Comparison of ENCODE assay signal across 30 mouse cellular contexts in the genomic region with DNA sequence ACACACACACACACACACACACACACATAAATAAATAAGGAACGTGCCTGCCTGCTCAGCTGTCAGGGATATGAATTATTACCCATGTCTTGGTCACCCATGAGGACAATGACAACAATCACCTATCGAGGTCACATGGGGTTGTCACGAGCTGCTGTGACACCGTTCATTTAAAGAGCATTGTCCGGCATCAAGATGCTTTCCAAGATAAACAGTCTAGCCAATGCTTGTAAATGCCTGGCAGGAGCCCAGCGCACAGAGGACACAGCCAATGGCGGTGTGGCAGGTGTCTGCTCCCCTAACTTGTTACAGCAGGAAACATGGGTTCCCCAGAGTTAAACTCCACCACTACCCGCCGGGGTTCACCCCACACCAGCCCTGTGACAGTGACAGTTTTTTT. TPM values are rescaled to one million over a fixed set of nuclear protein-coding genes. Genes with fewer than 3 reads are reported as not detected.
DNase-seq lines count a peak whose midpoint lies in the region; ATAC-seq and TF ChIP-seq lines count a peak whose summit lies in the region.
"Had no signal": no experiment of that assay in that cellular context is flagged by ENCODE, and none has a peak within 500 bp of the region (broad histone marks: within the 10 kb centered on the region; RNA-seq: fewer than 3 reads in every experiment).

No protein-coding gene starts in this region.

- no peak for TF ChIP-seq POLR2A in thymus, adult 2 months (IDR thresholded peaks at IDR 0.05; ENCODE audit: control insufficient read depth, extremely low read depth, insufficient read depth, low read length, poor library complexity)

- peak; percentile 32 to 40 for DNase-seq in heart, postnatal 14 days
- peak; percentile 61 for DNase-seq in lung, postnatal 10 days
- no peak for DNase-seq in lung, postnatal 25 days (ENCODE audit: low spot score)
- DNase-seq in large intestine, adult 2 months (ENCODE audit: low read depth, low spot score): peak; percentile 52
- peak; percentile 18 for DNase-seq in liver, postnatal 0 days
- DNase-seq in thymus, adult 2 months: no peak
- DNase-seq: layer of hippocampus, postnatal 36 days; right cerebral cortex, postnatal 25 days had no signal

- WGBS in heart, embryonic 12.5 days: 85% methylated on average over 9 of the region's 9 CpGs
- WGBS in large intestine, adult 2 months: 20% methylated on average over 9 of the region's 9 CpGs
- 74% methylated on average over 9 of the region's 9 CpGs for WGBS in liver, postnatal 0 days (ENCODE audit: insufficient replicate concordance)
- 70% methylated on average over 9 of the region's 9 CpGs for WGBS in thymus, adult 2 months

- no peak overlapping the region for H3K27ac ChIP-seq in heart, embryonic 12.5 days (ENCODE audit: poor library complexity, severe bottlenecking)
- H3K27ac ChIP-seq in liver, postnatal 0 days (ENCODE audit: low read depth): no peak overlapping the region
- H3K27ac ChIP-seq in thymus, adult 2 months (ENCODE audit: control insufficient read depth, insufficient read depth, low read length): no peak overlapping the region
- H3K27ac ChIP-seq: embryonic facial prominence, embryonic 10.5 days; embryonic facial prominence, embryonic 15.5 days; forebrain, embryonic 12.5 days; hindbrain, embryonic 10.5 days; hindbrain, embryonic 15.5 days; stomach, embryonic 15.5 days had no signal

- no peaks in the 10 kb centered on the region for H3K9me3 ChIP-seq in heart, embryonic 12.5 days (replicated peaks)
- H3K9me3 ChIP-seq in liver, postnatal 0 days (ENCODE audit: low read length): no peaks in the 10 kb centered on the region
- H3K9me3 ChIP-seq: embryonic facial prominence, embryonic 10.5 days; embryonic facial prominence, embryonic 15.5 days; forebrain, embryonic 12.5 days; hindbrain, embryonic 10.5 days; hindbrain, embryonic 15.5 days; stomach, embryonic 15.5 days had no signal

- no peak overlapping the region for H3K4me2 ChIP-seq in heart, embryonic 12.5 days
- no peak overlapping the region for H3K4me2 ChIP-seq in liver, postnatal 0 days (ENCODE audit: low read depth, low read length)
- H3K4me2 ChIP-seq: embryonic facial prominence, embryonic 15.5 days; forebrain, embryonic 12.5 days; heart, embryonic 11.5 days; hindbrain, embryonic 15.5 days; midbrain, embryonic 11.5 days; stomach, embryonic 15.5 days had no signal

- H3K9ac ChIP-seq in heart, embryonic 12.5 days: no peak overlapping the region
- no peak overlapping the region for H3K9ac ChIP-seq in liver, postnatal 0 days (replicated peaks)
- H3K9ac ChIP-seq: embryonic facial prominence, embryonic 15.5 days; forebrain, embryonic 12.5 days; hindbrain, embryonic 15.5 days; stomach, embryonic 15.5 days had no signal

- no peaks in the 10 kb centered on the region for H3K27me3 ChIP-seq in heart, embryonic 12.5 days (replicated peaks)
- no peaks in the 10 kb centered on the region for H3K27me3 ChIP-seq in liver, postnatal 0 days (ENCODE audit: insufficient read depth, low read length)
- H3K27me3 ChIP-seq in thymus, adult 2 months (ENCODE audit: control insufficient read depth, insufficient read depth, low read length): no peaks in the 10 kb centered on the region
- H3K27me3 ChIP-seq: embryonic facial prominence, embryonic 15.5 days; hindbrain, embryonic 15.5 days; stomach, embryonic 15.5 days had no signal

- intact Hi-C loops in heart, postnatal 14 days (cut with DNase I): loop anchor here (5.0 kb wide), 1 partner anchor 94 kb away; no protein-coding TSS in a partner anchor

- no peak overlapping the region for H3K4me3 ChIP-seq in heart, embryonic 12.5 days
- no peak overlapping the region for H3K4me3 ChIP-seq in liver, postnatal 0 days (ENCODE audit: low read depth, low read length)
- no peak overlapping the region for H3K4me3 ChIP-seq in thymus, adult 2 months (ENCODE audit: control insufficient read depth, insufficient read depth, low read length)
- H3K4me3 ChIP-seq: embryonic facial prominence, embryonic 10.5 days; embryonic facial prominence, embryonic 15.5 days; forebrain, embryonic 12.5 days; hindbrain, embryonic 10.5 days; hindbrain, embryonic 15.5 days; stomach, embryonic 15.5 days had no signal

- no peak for ATAC-seq in heart, embryonic 12.5 days (ENCODE audit: insufficient number of reproducible peaks, low FRiP score)
- ATAC-seq in liver, postnatal 0 days: no peak
- ATAC-seq: inflammation-experienced regulatory T-cells, adult 6 months; midbrain, embryonic 16.5 days had no signal

- H3K4me1 ChIP-seq in heart, embryonic 12.5 days (replicated peaks): peaks cover 21% of the 10 kb centered on the region
- H3K4me1 ChIP-seq in liver, postnatal 0 days (ENCODE audit: insufficient read depth): peaks cover 19% of the 10 kb centered on the region
- peaks cover 9% of the 10 kb centered on the region for H3K4me1 ChIP-seq in thymus, adult 2 months (replicated peaks; ENCODE audit: control insufficient read depth, insufficient read depth, low read length)

- TF ChIP-seq CTCF in liver, postnatal 0 days (IDR thresholded peaks at IDR 0.05; ENCODE audit: low read depth): no peak
- TF ChIP-seq CTCF in thymus, adult 2 months (IDR thresholded peaks at IDR 0.05; ENCODE audit: borderline replicate concordance, control insufficient read depth, extremely low read depth, insufficient read depth, low read length, poor library complexity): no peak

- no peak for TF ChIP-seq EP300 in liver, postnatal 0 days (IDR thresholded peaks at IDR 0.05; ENCODE audit: low read depth)

- no peaks in the 10 kb centered on the region for H3K36me3 ChIP-seq in heart, embryonic 12.5 days
- H3K36me3 ChIP-seq in liver, postnatal 0 days (replicated peaks; ENCODE audit: insufficient read depth, low read length): no peaks in the 10 kb centered on the region
- no peaks in the 10 kb centered on the region for H3K36me3 ChIP-seq in thymus, adult 2 months (ENCODE audit: control insufficient read depth, insufficient read depth, low read length)
- H3K36me3 ChIP-seq: embryonic facial prominence, embryonic 10.5 days; embryonic facial prominence, embryonic 15.5 days; forebrain, embryonic 12.5 days; hindbrain, embryonic 10.5 days; hindbrain, embryonic 15.5 days; stomach, embryonic 15.5 days had no signal

RNA-seq across cellular contexts. Expression of a gene that starts 12.9 kb away (rescaled TPM):
- total RNA-seq in heart, postnatal 14 days (2021): under 1 TPM; 0.07 TPM
- polyA plus RNA-seq in heart, embryonic 12.5 days (2016; fragmentation: Nextera tagmentation; extraction: Ambion mirVana): 0.04 and 0.06 TPM in 2 replicates
- polyA plus RNA-seq in large intestine, adult 2 months (2012; rRNA removed): 31.1 and 47.3 TPM in 2 replicates
- polyA plus RNA-seq in liver, postnatal 0 days (2015; fragmentation: Nextera tagmentation; extraction: Ambion mirVana): 0.08 and 0.09 TPM in 2 replicates
- polyA plus RNA-seq in thymus, adult 2 months (2012; rRNA removed): 5.3 and 6.8 TPM in 2 replicates
- total RNA-seq: adrenal gland, adult 2 months; adrenal gland, postnatal 36 days had no signal
- polyA plus RNA-seq: heart, embryonic 11.5 days; midbrain, embryonic 11.5 days had no signal

RNA-seq across cellular contexts. Expression of a gene that starts 15.6 kb away (rescaled TPM):
- total RNA-seq in heart, postnatal 14 days (2021): under 1 TPM; 0.36 to 0.44 TPM
- not detected in 2 replicates for polyA plus RNA-seq in heart, embryonic 12.5 days (2016; fragmentation: Nextera tagmentation; extraction: Ambion mirVana)
- 0.11 and 0.14 TPM in 2 replicates for polyA plus RNA-seq in large intestine, adult 2 months (2012; rRNA removed)
- 0.14 and 0.29 TPM in 2 replicates for polyA plus RNA-seq in liver, postnatal 0 days (2015; fragmentation: Nextera tagmentation; extraction: Ambion mirVana)
- 0.29 and 0.65 TPM in 2 replicates for polyA plus RNA-seq in thymus, adult 2 months (2012; rRNA removed)
- total RNA-seq: adrenal gland, adult 2 months; adrenal gland, postnatal 36 days; gastrocnemius, postnatal 10 days; layer of hippocampus, adult 8-10 months; layer of hippocampus, postnatal 36 days; left cerebral cortex, postnatal 4 days; neutrophil, adult 5-6 weeks had no signal
- polyA plus RNA-seq: brain, embryonic 14.5 days; cerebellum, adult 2 months; cortical plate, adult 2 months; forebrain, embryonic 12.5 days; heart, embryonic 11.5 days; heart, postnatal 0 days; hindbrain, embryonic 15.5 days; inflammation-experienced regulatory T-cells, adult 6 months; midbrain, embryonic 11.5 days; midbrain, embryonic 16.5 days; neural tube, embryonic 11.5 days; stomach, embryonic 15.5 days had no signal

RNA-seq across cellular contexts. Expression of a gene that starts 23.7 kb away (rescaled TPM):
- 10 to 100 TPM; 59.5 to 62.6 TPM for total RNA-seq in heart, postnatal 14 days (2021)
- polyA plus RNA-seq in heart, embryonic 12.5 days (2016; fragmentation: Nextera tagmentation; extraction: Ambion mirVana): 75.8 and 77.5 TPM in 2 replicates
- polyA plus RNA-seq in large intestine, adult 2 months (2012; rRNA removed): 17.6 and 22.5 TPM in 2 replicates
- 38.6 and 39.5 TPM in 2 replicates for polyA plus RNA-seq in liver, postnatal 0 days (2015; fragmentation: Nextera tagmentation; extraction: Ambion mirVana)
- 60.8 and 80.1 TPM in 2 replicates for polyA plus RNA-seq in thymus, adult 2 months (2012; rRNA removed)

Comparison
In these comparisons a context has a peak if more than half of its experiments do, and no peak if none do; other contexts are left out.
1. DNase-seq: peak in heart, postnatal 14 days (2 of 2), lung, postnatal 10 days (single experiment), large intestine, adult 2 months (single experiment) and liver, postnatal 0 days (single experiment); none in lung, postnatal 25 days (single experiment) and thymus, adult 2 months (single experiment).